Mouse (Mus musculus) R1 (cell line): ENCODE measurements at regions not wholly inside any gene's neighbourhood (a gene's known extent, or its start where the extent isn't known, plus 50 kb on each side); places are given as distances from the start of the nearest gene placed in this dataset.

Experiments
- DNase-seq: peaks from one replicate; pipeline ENCODE4 v3.0.0-alpha.2; 2018; ENCODE audit warnings: low read depth, low spot score

GRCm38 (mm10) chr14:58822938-58823337 is 319.8 kb downstream of the 1700129C05Rik start:
- no peak for DNase-seq

GRCm38 (mm10) chr14:58817961-58818504 is 324.7 kb downstream of the 1700129C05Rik start:
- DNase-seq, result peak; percentile 6

GRCm38 (mm10) chr14:58816540-58816876 is 326.2 kb downstream of the 1700129C05Rik start:
- no peak for DNase-seq

GRCm38 (mm10) chr14:58815616-58816539 is 326.8 kb downstream of the 1700129C05Rik start:
- no peak for DNase-seq

- peak; percentile 10 for DNase-seq
Measured at GRCm38 (mm10) chr14:58812585-58812984, 330.1 kb downstream of the 1700129C05Rik start.

- no peak for DNase-seq
Measured at GRCm38 (mm10) chr14:58801402-58801861, 341.3 kb downstream of the 1700129C05Rik start.

GRCm38 (mm10) chr14:58788190-58788945 is 354.3 kb downstream of the 1700129C05Rik start:
- DNase-seq, result no peak

- DNase-seq, result peak; percentile 17
Measured at GRCm38 (mm10) chr14:58787618-58788017, 355.1 kb downstream of the 1700129C05Rik start.

GRCm38 (mm10) chr14:58786791-58787491 is 355.8 kb downstream of the 1700129C05Rik start:
- DNase-seq, result peak; percentile 13

GRCm38 (mm10) chr14:58783201-58783600 is 359.5 kb downstream of the 1700129C05Rik start:
- no peak for DNase-seq

GRCm38 (mm10) chr14:58780306-58780705 is 362.4 kb downstream of the 1700129C05Rik start:
- DNase-seq, result no peak

- no peak for DNase-seq
Measured at GRCm38 (mm10) chr14:58778675-58779074, 364.0 kb downstream of the 1700129C05Rik start.

- DNase-seq, result no peak
Measured at GRCm38 (mm10) chr14:58761291-58761690, 381.4 kb downstream of the 1700129C05Rik start.

GRCm38 (mm10) chr14:58759759-58760158 is 382.9 kb downstream of the 1700129C05Rik start:
- no peak for DNase-seq

- no peak for DNase-seq
Measured at GRCm38 (mm10) chr14:58753781-58754180, 388.9 kb downstream of the 1700129C05Rik start.

GRCm38 (mm10) chr14:58753136-58753535 is 389.6 kb downstream of the 1700129C05Rik start:
- DNase-seq, result no peak

- no peak for DNase-seq
Measured at GRCm38 (mm10) chr14:58726418-58726817, 416.3 kb downstream of the 1700129C05Rik start.

GRCm38 (mm10) chr14:58714856-58715255 is 427.8 kb downstream of the 1700129C05Rik start:
- DNase-seq, result no peak

- DNase-seq, result no peak
Measured at GRCm38 (mm10) chr14:58709861-58710260, 432.8 kb downstream of the 1700129C05Rik start.

- DNase-seq, result no peak
Measured at GRCm38 (mm10) chr14:58709281-58709680, 433.4 kb downstream of the 1700129C05Rik start.

- DNase-seq, result peak; percentile 25
Measured at GRCm38 (mm10) chr14:58701765-58702164, 440.9 kb downstream of the 1700129C05Rik start.
